Mouse (Mus musculus) ES-E14 (cell line): ENCODE results near the gene Gpr146. TPM values are rescaled to one million over a fixed set of nuclear protein-coding genes. Genes with fewer than 3 reads are reported as not detected.
A peak's percentile ranks its signal among the peaks of the same experiment; 100 is the strongest.

Experiments
- DNase-seq: peaks from one replicate; pipeline ENCODE4 v3.0.0-alpha.2; 2013; ENCODE audit warnings: low read depth, low spot score
- H3K27ac ChIP-seq: 2 replicates; pipeline ENCODE4 v1.5.1; 2012; ENCODE audit warnings: low read depth, mild to moderate bottlenecking, low read length, moderate library complexity, mixed read lengths; ENCODE audit not compliant: poor library complexity, insufficient read depth, severe bottlenecking
- H3K36me3 ChIP-seq: 2 replicates; pipeline ENCODE4 v1.6.1; 2012; ENCODE audit warnings: mild to moderate bottlenecking, low read length, moderate library complexity, mixed read lengths; ENCODE audit not compliant: control insufficient read depth, poor library complexity, insufficient read depth, severe bottlenecking
- H3K4me1 ChIP-seq, 2 experiments: fragments of 150-350 bp in 1 of 2; sonication (generic) in 1 of 2; 2 replicates each; pipeline ENCODE4 v1.6.1; 2012; ENCODE audit warnings: low read length in 2 of 2, mild to moderate bottlenecking in 1 of 2, mixed read lengths in 1 of 2; ENCODE audit not compliant: control insufficient read depth in 2 of 2, insufficient read depth in 2 of 2, poor library complexity in 1 of 2
- H3K4me3 ChIP-seq, 2 experiments: fragments of 150-350 bp in 1 of 2; sonication (generic) in 1 of 2; 2 replicates each; pipeline ENCODE4 v1.5.1; 2012; ENCODE audit warnings: low read length in 2 of 2, low read depth in 1 of 2, mild to moderate bottlenecking in 1 of 2, mixed read lengths in 1 of 2; ENCODE audit not compliant: insufficient read depth in 1 of 2, poor library complexity in 1 of 2, severe bottlenecking in 1 of 2
- H3K9ac ChIP-seq: 2 replicates; pipeline ENCODE4 v1.6.1; 2012; ENCODE audit warnings: low read depth, mild to moderate bottlenecking, low read length, mixed read lengths; ENCODE audit not compliant: poor library complexity, insufficient read depth, severe bottlenecking
- H3K9me3 ChIP-seq: fragments of 150-350 bp; sonication (generic); 2 replicates; pipeline ENCODE4 v1.6.1; 2012; ENCODE audit warnings: low read depth, mild to moderate bottlenecking, low read length; ENCODE audit not compliant: control insufficient read depth, insufficient read depth
- CHD2 ChIP-seq: IDR thresholded peaks from 2 replicates; pipeline ENCODE4 v1.6.1; 2014; ENCODE audit warnings: mild to moderate bottlenecking, low read depth, low read length, inconsistent platforms
- HCFC1 ChIP-seq: IDR thresholded peaks from 2 replicates; pipeline ENCODE4 v1.6.1; 2012; ENCODE audit warnings: low read length, inconsistent platforms, borderline replicate concordance; ENCODE audit not compliant: insufficient read depth
- MAFK ChIP-seq: IDR thresholded peaks from 2 replicates; pipeline ENCODE4 v1.6.1; 2014; ENCODE audit warnings: mild to moderate bottlenecking, low read depth, low read length, inconsistent platforms; ENCODE audit not compliant: insufficient read depth
- ZC3H11A ChIP-seq: IDR thresholded peaks from 2 replicates; pipeline ENCODE4 v1.6.1; 2012; ENCODE audit warnings: low read depth, mild to moderate bottlenecking, inconsistent platforms, low read length, borderline replicate concordance
- ZNF384 ChIP-seq: IDR thresholded peaks from 2 replicates; pipeline ENCODE4 v1.6.1; 2012; ENCODE audit warnings: low read depth, low read length, inconsistent platforms
- in situ Hi-C, 2 experiments: fragments of 600-800 bp; cut with MboI; formaldehyde crosslinking; loops; one replicate each; pipeline ENCODE4 v1.15.1; 2025; ENCODE audit warnings: low sequenced_read_pairs in 2 of 2, inconsistent platforms in 1 of 2; ENCODE audit not compliant: unreplicated experiment in 2 of 2
- total RNA-seq: library from RNA; depleted of rRNA; stranded (reverse); fragments of 300-350 nt; gene quantifications from 2 replicates; pipeline ENCODE4 v1.2.3, GENCODE M21; 2012

Gene Gpr146
- total RNA-seq, 1 experiment: 1.1 TPM

DNA sequence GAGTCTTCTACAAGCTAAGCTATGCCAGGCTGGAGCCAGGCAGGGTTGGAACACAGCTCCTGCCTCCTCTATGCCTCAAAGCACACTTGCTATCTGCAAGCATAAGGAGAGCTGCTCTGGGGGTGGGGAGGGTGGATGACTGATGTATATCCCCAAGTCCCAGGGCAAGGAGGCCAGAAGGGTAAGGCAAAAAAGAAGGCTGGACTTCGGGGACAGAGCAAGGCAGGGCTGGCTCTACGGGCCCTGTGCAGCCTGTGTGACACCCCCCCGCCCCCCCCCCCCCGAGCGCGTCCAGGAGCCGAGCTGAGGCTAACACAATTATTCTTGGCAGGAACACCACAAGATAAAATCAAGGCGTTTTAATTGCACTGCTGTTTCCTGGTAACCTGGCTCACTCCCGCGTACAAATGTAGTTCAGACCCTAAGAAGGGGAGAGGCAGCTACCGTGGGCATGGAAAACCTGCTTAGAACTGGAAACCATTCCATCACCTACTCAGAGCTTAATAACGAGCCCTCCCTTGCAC is 52.4 kb downstream of the Gpr146 start:
- no peaks in the 10 kb centered on the region for H3K9me3 ChIP-seq
- H3K4me3 ChIP-seq: no peak overlapping the region
- H3K36me3 ChIP-seq: peaks cover 6% of the 10 kb centered on the region; the same call in 1 of the 2 replicates
- in situ Hi-C loops: no loop called here
- H3K9ac ChIP-seq: no peak overlapping the region
- TF ChIP-seq ZNF384 (no peak), HCFC1 (no peak), ZC3H11A (no peak), MAFK (no peak), CHD2 (no peak)
- no peak overlapping the region for H3K27ac ChIP-seq
- peaks cover 0 to 5% of the 10 kb centered on the region in 2 experiments; a peak in 1 of 4 replicates for H3K4me1 ChIP-seq
- DNase-seq: no peak

DNA sequence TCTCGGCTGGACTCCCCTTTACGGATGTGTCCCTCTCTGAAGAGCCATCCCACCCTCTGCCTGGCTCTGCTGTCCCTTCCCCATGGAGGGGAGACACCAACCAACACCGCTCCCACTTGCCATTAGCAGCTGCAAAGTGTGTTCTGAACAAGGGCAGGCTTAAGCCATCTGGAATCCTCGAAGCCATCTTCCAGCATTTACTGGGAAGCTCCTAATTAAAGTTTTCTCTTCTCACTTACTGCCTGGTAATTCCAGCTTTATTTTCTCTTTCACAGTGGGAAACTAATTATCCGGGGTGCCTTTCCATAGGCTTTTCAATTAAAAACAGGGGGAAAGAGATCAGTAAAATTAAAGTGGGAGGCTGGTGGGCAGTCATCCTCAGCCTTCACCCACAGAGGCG is 54.8 kb downstream of the Gpr146 start:
- in situ Hi-C loops: no loop called here
- TF ChIP-seq ZNF384 (no peak), MAFK (no peak), CHD2 (no peak), ZC3H11A (no peak), HCFC1 (no peak)
- H3K27ac ChIP-seq: no peak overlapping the region
- no peaks in the 10 kb centered on the region for H3K9me3 ChIP-seq
- no peak for DNase-seq
- no peak overlapping the region for H3K9ac ChIP-seq
- no peak overlapping the region for H3K4me3 ChIP-seq
- peaks cover 2% of the 10 kb centered on the region; the same call in 1 of the 2 replicates for H3K36me3 ChIP-seq
- H3K4me1 ChIP-seq: peaks cover 0 to 3% of the 10 kb centered on the region in 2 experiments; a peak in 1 of 4 replicates

DNA sequence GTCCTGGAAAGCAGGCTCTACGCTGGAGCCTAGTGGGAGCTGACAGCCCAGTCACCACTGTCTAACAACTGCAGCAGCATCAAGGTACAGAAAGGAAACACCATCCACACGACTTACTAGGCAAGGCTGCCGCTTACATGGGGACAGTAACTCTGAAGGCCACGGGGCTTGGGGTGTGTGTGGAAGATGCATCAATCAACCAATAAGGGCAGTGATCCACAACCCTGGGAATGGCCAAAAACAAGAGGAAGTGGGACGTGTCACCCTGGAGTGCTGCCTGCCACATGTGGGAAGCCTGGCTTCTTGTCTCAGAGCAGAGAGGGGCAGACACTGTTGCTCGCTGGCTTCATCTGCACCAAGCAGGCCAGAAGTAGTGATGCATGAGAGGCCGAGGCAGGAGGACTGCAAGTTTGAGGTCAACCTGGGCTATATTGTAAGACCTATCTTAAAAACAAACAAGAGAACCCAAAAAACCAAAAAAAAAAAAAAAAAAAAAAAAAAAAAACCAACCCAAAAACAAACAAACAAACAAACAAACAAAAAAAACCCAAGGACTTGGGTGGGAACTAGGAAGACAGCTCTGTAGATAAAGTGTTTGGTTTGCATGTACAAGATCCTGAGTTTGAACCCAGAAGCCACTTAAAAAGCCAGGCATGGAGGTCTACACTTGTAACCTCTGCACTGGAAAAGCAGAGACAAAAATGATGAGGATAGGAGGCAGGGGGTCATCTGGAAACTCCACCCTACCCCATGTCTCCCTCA is 55.4 kb downstream of the Gpr146 start:
- in situ Hi-C loops: no loop called here
- no peak overlapping the region for H3K4me3 ChIP-seq
- no peak overlapping the region for H3K27ac ChIP-seq
- TF ChIP-seq CHD2: no peak
- TF ChIP-seq ZNF384: peak; percentile 75
- no peak for TF ChIP-seq MAFK
- TF ChIP-seq ZC3H11A: no peak
- H3K36me3 ChIP-seq: peaks cover 2% of the 10 kb centered on the region; the same call in 1 of the 2 replicates
- no peak for DNase-seq
- H3K4me1 ChIP-seq: peaks cover 0 to 2% of the 10 kb centered on the region in 2 experiments; a peak in 1 of 4 replicates
- no peak overlapping the region for H3K9ac ChIP-seq
- H3K9me3 ChIP-seq: no peaks in the 10 kb centered on the region

DNA sequence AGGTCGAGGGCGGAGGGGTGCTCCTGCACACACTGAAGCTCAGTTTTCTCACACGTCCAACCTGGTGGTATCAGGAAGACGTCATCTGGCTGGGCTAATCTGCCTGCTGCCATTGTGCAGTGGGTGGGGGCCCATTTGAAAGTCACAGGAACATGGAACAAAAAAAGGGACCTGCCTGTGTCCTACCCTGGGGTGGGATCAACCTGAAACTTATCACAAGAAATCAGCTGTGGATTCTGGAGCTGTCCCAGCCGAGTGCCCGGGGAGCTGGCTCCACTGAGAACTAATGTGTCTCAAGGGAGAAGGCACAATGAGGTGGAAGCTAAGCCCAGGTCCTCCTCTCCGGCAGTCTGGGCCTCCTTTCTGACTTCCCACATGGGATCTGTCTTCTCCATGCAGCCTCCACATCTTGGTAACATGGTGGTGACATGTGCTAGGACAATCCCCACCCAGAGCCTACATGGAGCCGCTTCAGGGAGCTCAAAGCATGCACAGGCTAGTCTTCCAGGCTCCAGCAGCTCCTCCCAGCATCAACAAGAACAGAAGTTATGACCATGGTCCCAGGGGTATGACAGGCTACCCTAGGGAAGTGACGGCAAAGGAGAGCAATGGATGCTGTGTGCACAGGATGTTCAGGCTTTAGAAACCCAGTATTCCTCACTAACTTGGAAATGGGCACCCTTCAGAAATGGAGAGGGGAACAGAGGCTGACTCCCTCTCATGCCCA is 56.5 kb downstream of the Gpr146 start:
- TF ChIP-seq ZNF384 (no peak), MAFK (no peak)
- Histone ChIP-seq H3K4me1 (no peaks in the 10 kb centered on the region; a peak in 1 of 4 replicates), H3K9me3 (no peaks in the 10 kb centered on the region), H3K36me3 (peaks cover 2% of the 10 kb centered on the region; the same call in 1 of the 2 replicates), H3K27ac (no peak overlapping the region), H3K9ac (no peak overlapping the region), H3K4me3 (no peak overlapping the region)
- DNase-seq: no peak
- in situ Hi-C loops: no loop called here
